Mouse (Mus musculus) limb, embryonic 15.5 days (tissue): ENCODE results near the gene Ptprs. TPM values are rescaled to one million over a fixed set of nuclear protein-coding genes. Genes with fewer than 3 reads are reported as not detected.
A peak's percentile ranks its signal among the peaks of the same experiment; 100 is the strongest.

Experiments
- ATAC-seq: fragments of 200-750 bp; cut with Nextera tagmentation; 2 replicates; pipeline ENCODE4 v1.8.0; 2017; ENCODE audit warnings: low read depth, moderate TSS enrichment; ENCODE audit not compliant: insufficient number of reproducible peaks, low FRiP score, low TSS enrichment
- H3K27ac ChIP-seq: fragments of 300-500 bp; sonication (generic); 2 replicates; pipeline ENCODE4 v1.5.1; 2015; ENCODE audit warnings: moderate library complexity, mild to moderate bottlenecking, inconsistent platforms
- H3K27me3 ChIP-seq: fragments of 300-500 bp; sonication (generic); 2 replicates; pipeline ENCODE4 v1.6.1; 2015; ENCODE audit warnings: inconsistent platforms
- H3K36me3 ChIP-seq: fragments of 300-500 bp; sonication (generic); 2 replicates; pipeline ENCODE4 v1.6.1; 2015; ENCODE audit warnings: inconsistent platforms
- H3K4me1 ChIP-seq: fragments of 300-500 bp; sonication (generic); 2 replicates; pipeline ENCODE4 v1.6.1; 2015; ENCODE audit warnings: inconsistent platforms
- H3K4me2 ChIP-seq: fragments of 300-500 bp; sonication (generic); 2 replicates; pipeline ENCODE4 v1.6.1; 2015; ENCODE audit warnings: mild to moderate bottlenecking, inconsistent platforms
- H3K4me3 ChIP-seq: fragments of 300-500 bp; sonication (generic); 2 replicates; pipeline ENCODE4 v1.5.1; 2015; ENCODE audit warnings: mild to moderate bottlenecking, inconsistent platforms
- H3K9ac ChIP-seq: fragments of 300-500 bp; sonication (generic); 2 replicates; pipeline ENCODE4 v1.6.1; 2015; ENCODE audit warnings: inconsistent platforms
- H3K9me3 ChIP-seq: fragments of 300-500 bp; sonication (generic); 2 replicates; pipeline ENCODE4 v1.6.1; 2016; ENCODE audit warnings: inconsistent platforms
- WGBS: fragments of 180-500 bp; shearing (Covaris S2); methylation state at CpG from one replicate; pipeline ENCODE4 v1.1.7; 2015; 5-methylcytosine and 5-hydroxymethylcytosine counted together
- polyA plus RNA-seq: library from polyadenylated mRNA; unstranded; fragments of >200 nt; fragmentation: Nextera tagmentation; extraction: Ambion mirVana; gene quantifications from 2 replicates; pipeline ENCODE4 v1.2.1, GENCODE M21; 2015

Ptprs gene
- polyA plus RNA-seq, 1 experiment from 2014 or later: 96.3 TPM

GRCm38 (mm10) chr17:56463500-56463899 is 12.8 kb downstream of the Ptprs start:
- no peaks in the 10 kb centered on the region for H3K27me3 ChIP-seq
- peak overlapping the region; percentile 70 for H3K4me3 ChIP-seq
- H3K4me2 ChIP-seq: peak overlapping the region; percentile 80
- no peaks in the 10 kb centered on the region for H3K9me3 ChIP-seq
- H3K36me3 ChIP-seq: no peaks in the 10 kb centered on the region
- H3K27ac ChIP-seq: peak overlapping the region; percentile 98
- ATAC-seq: no peak
- peaks cover 87% of the 10 kb centered on the region for H3K4me1 ChIP-seq
- H3K9ac ChIP-seq: no peak overlapping the region
- WGBS: 20% methylated on average over 1 of the region's 1 CpGs

- WGBS: 3% methylated on average over 17 of the region's 17 CpGs
- peak; percentile 13 for ATAC-seq
- H3K4me3 ChIP-seq: peak overlapping the region; percentile 70
- peak overlapping the region; percentile 80 for H3K4me2 ChIP-seq
- H3K9ac ChIP-seq: no peak overlapping the region
- H3K9me3 ChIP-seq: no peaks in the 10 kb centered on the region
- H3K27ac ChIP-seq: peak overlapping the region; percentile 98
- H3K27me3 ChIP-seq: no peaks in the 10 kb centered on the region
- H3K36me3 ChIP-seq: peaks cover 4% of the 10 kb centered on the region
- peaks cover 83% of the 10 kb centered on the region for H3K4me1 ChIP-seq
These were observed 13.3 kb downstream of the Ptprs start for GRCm38 (mm10) chr17:56462835-56463455.

GRCm38 (mm10) chr17:56461771-56462743 is 14.2 kb downstream of the Ptprs start:
- Histone ChIP-seq H3K4me2 (peak overlapping the region; percentile 80), H3K9me3 (no peaks in the 10 kb centered on the region), H3K4me3 (peak overlapping the region; percentile 70), H3K27me3 (no peaks in the 10 kb centered on the region), H3K4me1 (peaks cover 75% of the 10 kb centered on the region), H3K27ac (peak overlapping the region; percentile 98), H3K36me3 (peaks cover 12% of the 10 kb centered on the region), H3K9ac (peak overlapping the region; percentile 67)
- WGBS: under 1% methylated on average over 77 of the region's 77 CpGs
- peak; percentile 93 for ATAC-seq

DNA sequence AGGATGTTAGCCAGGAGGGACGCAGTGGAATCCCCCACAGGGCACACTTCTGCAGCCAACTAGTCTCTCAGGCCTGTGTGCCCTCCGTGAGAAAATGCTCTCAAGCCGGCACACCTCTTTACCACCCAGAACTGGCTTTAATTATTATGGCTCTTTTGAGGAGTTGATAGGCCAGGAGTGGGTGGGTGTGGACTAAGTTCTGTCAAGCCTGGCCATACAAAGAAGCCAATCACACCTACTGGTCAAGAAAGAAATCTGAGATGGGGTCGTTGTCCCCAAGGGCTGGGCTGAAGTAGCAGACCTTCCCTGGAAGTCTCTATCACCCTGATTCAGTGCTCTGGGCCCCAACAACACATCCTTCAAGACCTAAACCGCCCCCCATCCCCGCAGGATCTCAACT is 15.4 kb downstream of the Ptprs start:
- H3K4me1 ChIP-seq: peaks cover 65% of the 10 kb centered on the region

GRCm38 (mm10) chr17:56457442-56457841 is 18.8 kb downstream of the Ptprs start:
- Histone ChIP-seq H3K4me2 (no peak overlapping the region), H3K36me3 (peaks cover 57% of the 10 kb centered on the region), H3K4me1 (peaks cover 33% of the 10 kb centered on the region), H3K27me3 (no peaks in the 10 kb centered on the region), H3K9ac (no peak overlapping the region), H3K9me3 (no peaks in the 10 kb centered on the region), H3K27ac (no peak overlapping the region), H3K4me3 (no peak overlapping the region)
- 100% methylated on average over 1 of the region's 1 CpGs for WGBS
- no peak for ATAC-seq

More for the DNA sequence above, 15.4 kb downstream of the Ptprs start:
- Histone ChIP-seq H3K9me3 (no peaks in the 10 kb centered on the region), H3K27ac (peak overlapping the region; percentile 98), H3K9ac (peak overlapping the region; percentile 67), H3K4me3 (peak overlapping the region; percentile 70), H3K36me3 (peaks cover 24% of the 10 kb centered on the region), H3K4me2 (peak overlapping the region; percentile 80), H3K27me3 (no peaks in the 10 kb centered on the region)
- WGBS: 7% methylated on average over 6 of the region's 6 CpGs
- no peak for ATAC-seq

GRCm38 (mm10) chr17:56456353-56456752 is 19.9 kb downstream of the Ptprs start:
- Histone ChIP-seq H3K9ac (no peak overlapping the region), H3K4me2 (no peak overlapping the region), H3K9me3 (no peaks in the 10 kb centered on the region), H3K4me3 (no peak overlapping the region), H3K27ac (no peak overlapping the region), H3K36me3 (peaks cover 68% of the 10 kb centered on the region), H3K27me3 (no peaks in the 10 kb centered on the region), H3K4me1 (peaks cover 28% of the 10 kb centered on the region)
- ATAC-seq: no peak
- 84% methylated on average over 5 of the region's 5 CpGs for WGBS

DNA sequence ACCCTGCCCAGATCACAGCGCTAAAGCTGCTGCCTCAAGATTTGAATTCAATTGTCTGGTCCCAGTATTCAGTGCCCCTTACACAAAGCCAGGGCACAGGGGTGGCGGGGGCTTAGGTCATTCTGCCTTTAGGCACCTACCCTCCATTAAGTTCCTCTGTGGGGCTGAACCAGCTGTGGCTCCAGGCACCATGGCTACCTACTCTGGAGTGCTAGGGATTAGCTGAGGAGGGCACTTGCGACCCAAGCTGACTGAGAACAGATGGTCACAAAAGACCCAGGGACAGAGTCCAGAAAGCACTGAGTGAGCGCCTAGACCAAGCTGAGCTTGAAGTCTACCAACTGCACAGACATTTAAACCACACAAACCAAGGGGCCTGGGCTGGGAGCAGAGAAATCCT is 22.6 kb downstream of the Ptprs start:
- Histone ChIP-seq H3K9me3 (no peaks in the 10 kb centered on the region), H3K4me3 (no peak overlapping the region), H3K4me1 (peaks cover 3% of the 10 kb centered on the region; the same call in 1 of the 2 replicates), H3K36me3 (peaks cover 94% of the 10 kb centered on the region), H3K27me3 (no peaks in the 10 kb centered on the region), H3K9ac (no peak overlapping the region), H3K27ac (no peak overlapping the region), H3K4me2 (no peak overlapping the region)
- WGBS: 84% methylated on average over 4 of the region's 4 CpGs
- no peak for ATAC-seq

DNA sequence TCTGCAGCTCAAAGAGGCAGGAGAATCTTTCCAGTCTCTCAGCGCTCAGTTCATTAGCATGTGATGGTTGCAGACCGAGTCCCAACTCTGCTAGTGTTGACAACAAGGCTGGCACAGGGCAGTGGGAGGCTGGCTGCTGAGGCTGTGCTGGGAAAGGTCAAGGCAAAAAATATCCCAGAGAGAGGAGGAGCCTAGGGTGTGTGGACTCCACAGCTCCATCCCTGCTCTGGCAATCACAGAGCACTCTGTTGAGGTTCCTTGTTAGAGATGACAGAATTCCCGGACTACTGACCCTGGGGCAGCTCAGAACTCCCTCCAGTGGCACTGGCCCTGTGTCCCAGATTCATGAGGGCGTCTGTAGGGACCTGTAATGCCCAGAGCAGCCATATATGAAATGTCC is 23.0 kb downstream of the Ptprs start:
- Histone ChIP-seq H3K36me3 (peaks cover 98% of the 10 kb centered on the region), H3K4me2 (no peak overlapping the region), H3K9ac (no peak overlapping the region), H3K4me1 (no peaks in the 10 kb centered on the region), H3K27ac (no peak overlapping the region), H3K4me3 (no peak overlapping the region), H3K9me3 (no peaks in the 10 kb centered on the region), H3K27me3 (no peaks in the 10 kb centered on the region)
- ATAC-seq: no peak
- 81% methylated on average over 4 of the region's 4 CpGs for WGBS

- ATAC-seq: no peak
- H3K36me3 ChIP-seq: peaks cover 84% of the 10 kb centered on the region
- H3K9ac ChIP-seq: no peak overlapping the region
- H3K27ac ChIP-seq: no peak overlapping the region
- 80% methylated on average over 2 of the region's 2 CpGs for WGBS
- H3K4me2 ChIP-seq: no peak overlapping the region
- H3K27me3 ChIP-seq: no peaks in the 10 kb centered on the region
- no peaks in the 10 kb centered on the region for H3K9me3 ChIP-seq
- H3K4me1 ChIP-seq: no peaks in the 10 kb centered on the region; the same call in 1 of the 2 replicates
- H3K4me3 ChIP-seq: no peak overlapping the region
These were observed 28.6 kb downstream of the Ptprs start for GRCm38 (mm10) chr17:56447716-56448115.

- no peak for ATAC-seq
- no peak overlapping the region for H3K4me3 ChIP-seq
- 77% methylated on average over 14 of the region's 14 CpGs for WGBS
- no peak overlapping the region for H3K9ac ChIP-seq
- no peak overlapping the region for H3K4me2 ChIP-seq
- no peaks in the 10 kb centered on the region; the same call in 1 of the 2 replicates for H3K4me1 ChIP-seq
- H3K27ac ChIP-seq: no peak overlapping the region
- H3K27me3 ChIP-seq: no peaks in the 10 kb centered on the region
- H3K36me3 ChIP-seq: peaks cover 74% of the 10 kb centered on the region
- H3K9me3 ChIP-seq: no peaks in the 10 kb centered on the region
These were observed 30.9 kb downstream of the Ptprs start for GRCm38 (mm10) chr17:56445397-56445796.

DNA sequence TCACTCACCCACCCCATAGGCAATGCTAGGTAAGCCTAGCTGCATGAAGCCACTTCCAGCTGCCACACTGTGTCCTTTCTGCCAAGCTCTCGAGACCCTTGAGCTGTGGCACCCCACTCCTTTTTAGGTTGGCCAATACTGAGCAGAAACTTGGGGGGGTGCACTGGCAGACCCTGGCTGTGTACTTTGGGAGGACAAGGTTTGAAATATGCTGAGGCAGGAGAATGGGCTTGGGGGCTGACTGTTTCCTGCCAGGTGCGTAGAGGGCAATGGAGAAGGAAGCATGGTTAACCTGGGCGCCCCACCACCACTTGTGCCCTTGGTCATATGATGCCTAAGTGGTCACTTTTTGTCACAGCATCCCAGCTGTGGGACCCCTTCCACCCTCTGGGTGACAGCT is 31.5 kb downstream of the Ptprs start:
- no peak overlapping the region for H3K9ac ChIP-seq
- H3K4me1 ChIP-seq: no peaks in the 10 kb centered on the region; the same call in 1 of the 2 replicates
- no peaks in the 10 kb centered on the region for H3K9me3 ChIP-seq
- H3K27ac ChIP-seq: no peak overlapping the region
- no peaks in the 10 kb centered on the region for H3K27me3 ChIP-seq
- no peak for ATAC-seq
- WGBS: 89% methylated on average over 3 of the region's 3 CpGs
- peaks cover 73% of the 10 kb centered on the region for H3K36me3 ChIP-seq
- no peak overlapping the region for H3K4me2 ChIP-seq
- H3K4me3 ChIP-seq: no peak overlapping the region

- Histone ChIP-seq H3K9ac (no peak overlapping the region), H3K27me3 (no peaks in the 10 kb centered on the region), H3K36me3 (peaks cover 64% of the 10 kb centered on the region), H3K4me3 (no peak overlapping the region), H3K4me1 (no peaks in the 10 kb centered on the region; the same call in 1 of the 2 replicates), H3K9me3 (no peaks in the 10 kb centered on the region), H3K4me2 (no peak overlapping the region), H3K27ac (no peak overlapping the region)
- WGBS: 79% methylated on average over 5 of the region's 5 CpGs
- ATAC-seq: no peak
These were observed 32.9 kb downstream of the Ptprs start for GRCm38 (mm10) chr17:56443341-56443795.
